Mouse (Mus musculus) small intestine, adult 2 months (tissue): ENCODE results near the gene St8sia1. TPM values are rescaled to one million over a fixed set of nuclear protein-coding genes. Genes with fewer than 3 reads are reported as not detected.

Experiments used
- H3K27ac ChIP-seq: fragments of 200-500 bp; 2 replicates; pipeline ENCODE4 v1.5.1; 2012; ENCODE audit warnings: low read depth, low read length, control low read depth, inconsistent platforms; ENCODE audit not compliant: insufficient read depth
- H3K27me3 ChIP-seq: fragments of 200-500 bp; 2 replicates; pipeline ENCODE4 v1.6.1; 2012; ENCODE audit warnings: mild to moderate bottlenecking, moderate library complexity, low read length, inconsistent platforms; ENCODE audit not compliant: control insufficient read depth, insufficient read depth
- H3K36me3 ChIP-seq: fragments of 200-500 bp; 2 replicates; pipeline ENCODE4 v1.6.1; 2012; ENCODE audit warnings: mild to moderate bottlenecking, low read length, control low read depth, inconsistent platforms; ENCODE audit not compliant: control insufficient read depth, insufficient read depth
- H3K4me1 ChIP-seq: fragments of 200-500 bp; 2 replicates; pipeline ENCODE4 v1.6.1; 2012; ENCODE audit warnings: low read length, inconsistent platforms, mixed read lengths; ENCODE audit not compliant: control insufficient read depth, insufficient read depth, insufficient read length
- H3K4me3 ChIP-seq: fragments of 200-500 bp; 2 replicates; pipeline ENCODE4 v1.5.1; 2012; ENCODE audit warnings: low read depth, mild to moderate bottlenecking, control low read depth, inconsistent platforms, low read length, moderate library complexity
- CTCF ChIP-seq: fragments of 200-500 bp; IDR thresholded peaks from 2 replicates; pipeline ENCODE4 v1.5.1; 2012; ENCODE audit warnings: low read depth, mild to moderate bottlenecking, control low read depth, inconsistent platforms, low read length, moderate library complexity, mixed read lengths; ENCODE audit not compliant: insufficient replicate concordance, insufficient read length; ENCODE audit errors: extremely low read depth
- POLR2A ChIP-seq: fragments of 200-500 bp; IDR thresholded peaks from 2 replicates; pipeline ENCODE4 v1.6.1; 2012; ENCODE audit warnings: low read depth, mild to moderate bottlenecking, control low read depth, inconsistent platforms, low read length, moderate library complexity
- WGBS: fragments of 180-500 bp; shearing (Covaris S2); methylation state at CpG from one replicate; pipeline ENCODE4 v1.1.7; 2018; 5-methylcytosine and 5-hydroxymethylcytosine counted together
- polyA plus RNA-seq: library from polyadenylated mRNA; depleted of rRNA; stranded (reverse); fragments of >200 nt; gene quantifications from 2 replicates; pipeline ENCODE4 v1.2.3, GENCODE M21; 2012

St8sia1 gene
- polyA plus RNA-seq, 1 experiment: 0.19 TPM

GRCm38 (mm10) chr6:142962476-142962875, 1.8 kb downstream of the St8sia1 start:
- no peaks in the 10 kb centered on the region for H3K36me3 ChIP-seq
- no peaks in the 10 kb centered on the region for H3K4me1 ChIP-seq
- WGBS: 69% methylated on average over 10 of the region's 10 CpGs
- no peak for TF ChIP-seq POLR2A
- TF ChIP-seq CTCF: no peak
- H3K27ac ChIP-seq: no peak overlapping the region
- 0 out of 2 replicates have a peak, but pooled peaks cover 3% of the 10 kb centered on the region for H3K27me3 ChIP-seq
- no peak overlapping the region for H3K4me3 ChIP-seq

- Histone ChIP-seq H3K27ac (no peak overlapping the region), H3K4me1 (no peaks in the 10 kb centered on the region), H3K4me3 (no peak overlapping the region), H3K36me3 (no peaks in the 10 kb centered on the region), H3K27me3 (0 out of 2 replicates have a peak, but pooled peaks cover 3% of the 10 kb centered on the region)
- WGBS: 71% methylated on average over 9 of the region's 9 CpGs
- TF ChIP-seq CTCF (no peak), POLR2A (no peak)
Measured at GRCm38 (mm10) chr6:142961721-142962455, 2.4 kb downstream of the St8sia1 start.

- Histone ChIP-seq H3K4me1 (no peaks in the 10 kb centered on the region), H3K27ac (no peak overlapping the region), H3K4me3 (no peak overlapping the region), H3K27me3 (no peaks in the 10 kb centered on the region), H3K36me3 (no peaks in the 10 kb centered on the region)
- TF ChIP-seq POLR2A: no peak
- no peak for TF ChIP-seq CTCF
- WGBS: 77% methylated on average over 4 of the region's 4 CpGs
Measured at GRCm38 (mm10) chr6:142956556-142956955, 7.7 kb downstream of the St8sia1 start.

- WGBS: 91% methylated on average over 3 of the region's 3 CpGs
- TF ChIP-seq CTCF (no peak), POLR2A (no peak)
- Histone ChIP-seq H3K27ac (no peak overlapping the region), H3K4me1 (no peaks in the 10 kb centered on the region), H3K4me3 (no peak overlapping the region), H3K27me3 (no peaks in the 10 kb centered on the region), H3K36me3 (no peaks in the 10 kb centered on the region)
Measured at GRCm38 (mm10) chr6:142955281-142955680, 9.0 kb downstream of the St8sia1 start.

- TF ChIP-seq POLR2A (no peak), CTCF (no peak)
- H3K27me3 ChIP-seq: no peaks in the 10 kb centered on the region
- H3K36me3 ChIP-seq: no peaks in the 10 kb centered on the region
- H3K27ac ChIP-seq: no peak overlapping the region
- H3K4me3 ChIP-seq: no peak overlapping the region
- no peaks in the 10 kb centered on the region for H3K4me1 ChIP-seq
Measured at GRCm38 (mm10) chr6:142953189-142953588, 11.1 kb downstream of the St8sia1 start.

- H3K4me1 ChIP-seq: no peaks in the 10 kb centered on the region
- H3K27me3 ChIP-seq: no peaks in the 10 kb centered on the region
- TF ChIP-seq POLR2A (no peak), CTCF (no peak)
- WGBS: 84% methylated on average over 7 of the region's 7 CpGs
- no peak overlapping the region for H3K4me3 ChIP-seq
- no peak overlapping the region for H3K27ac ChIP-seq
- H3K36me3 ChIP-seq: no peaks in the 10 kb centered on the region
Measured at GRCm38 (mm10) chr6:142952361-142952954, 11.8 kb downstream of the St8sia1 start.

- TF ChIP-seq POLR2A (no peak), CTCF (no peak)
- no peaks in the 10 kb centered on the region for H3K4me1 ChIP-seq
- H3K27me3 ChIP-seq: no peaks in the 10 kb centered on the region
- 80% methylated on average over 7 of the region's 7 CpGs for WGBS
- H3K4me3 ChIP-seq: no peak overlapping the region
- H3K27ac ChIP-seq: no peak overlapping the region
- H3K36me3 ChIP-seq: no peaks in the 10 kb centered on the region
Measured at GRCm38 (mm10) chr6:142951564-142952308, 12.5 kb downstream of the St8sia1 start.
